Mouse (Mus musculus) c-Kit-positive CD71-negative TER-119-negative erythroid progenitor cells, embryonic 14.5 days (primary cell): ENCODE measurements around the gene Bcl3.

Experiments
- DNase-seq: peaks from one replicate; pipeline ENCODE4 v3.0.0-alpha.2; 2013; ENCODE audit warnings: low read depth

The Bcl3 gene

GRCm38 (mm10) chr7:19768251-19768650 is 54.3 kb downstream of the Bcl3 start:
- no peak for DNase-seq

GRCm38 (mm10) chr7:19764581-19764980 is 58.0 kb downstream of the Bcl3 start:
- no peak for DNase-seq

GRCm38 (mm10) chr7:19763829-19764477 is 58.6 kb downstream of the Bcl3 start:
- DNase-seq = no peak

GRCm38 (mm10) chr7:19762283-19762682 is 60.3 kb downstream of the Bcl3 start:
- DNase-seq = no peak

- no peak for DNase-seq
These were observed 62.5 kb downstream of the Bcl3 start for GRCm38 (mm10) chr7:19760021-19760420.

GRCm38 (mm10) chr7:19758623-19759022 is 63.9 kb downstream of the Bcl3 start:
- DNase-seq = no peak
